Mouse (Mus musculus) embryo, embryonic 10 days (tissue): ENCODE measurements around the gene Cnpy1.

Experiments used
- DNase-seq: peaks from one replicate; pipeline ENCODE4 v3.0.0-alpha.2; 2015; ENCODE audit warnings: low spot score

Cnpy1 gene

GRCm38 (mm10) chr5:28165358-28166255 lies 80.0 kb downstream of the Cnpy1 start, which contains the start of gene En2:
Gene En2 (plus strand): TSS chr5:28165694.
- peak; percentile 91 for DNase-seq

GRCm38 (mm10) chr5:28163926-28164325 lies 81.7 kb downstream of the Cnpy1 start:
- DNase-seq, result no peak

GRCm38 (mm10) chr5:28161938-28162402 lies 83.6 kb downstream of the Cnpy1 start:
- DNase-seq, result peak; percentile 37

- DNase-seq, result peak; percentile 37
Measured at GRCm38 (mm10) chr5:28161383-28161937, 84.1 kb downstream of the Cnpy1 start.

- no peak for DNase-seq
Measured at GRCm38 (mm10) chr5:28159891-28160470, 85.6 kb downstream of the Cnpy1 start.

GRCm38 (mm10) chr5:28159072-28159458 lies 86.5 kb downstream of the Cnpy1 start:
- DNase-seq, result peak; percentile 24

GRCm38 (mm10) chr5:28158308-28159071 lies 87.1 kb downstream of the Cnpy1 start:
- DNase-seq, result peak; percentile 82

GRCm38 (mm10) chr5:28157781-28158180 lies 87.8 kb downstream of the Cnpy1 start:
- DNase-seq, result no peak

- peak; percentile 18 for DNase-seq
Measured at GRCm38 (mm10) chr5:28157044-28157730, 88.4 kb downstream of the Cnpy1 start.
